24 mouse cellular contexts compared by ENCODE assay signal in genomic region chr10:97381586-97381985, GRCm38 (mm10).
A peak's percentile ranks its signal among the peaks of the same experiment; 100 is the strongest.
DNase-seq lines count a peak whose midpoint lies in the region; ATAC-seq and TF ChIP-seq lines count a peak whose summit lies in the region.
"Had no signal": no experiment of that assay in that cellular context is flagged by ENCODE, and none has a peak within 500 bp of the region (broad histone marks: within the 10 kb centered on the region; RNA-seq: fewer than 3 reads in every experiment).

No protein-coding gene starts in this region.

- no peak overlapping the region for H3K4me2 ChIP-seq in heart, embryonic 11.5 days
- H3K4me2 ChIP-seq: embryonic facial prominence, embryonic 12.5 days; hindbrain, embryonic 13.5 days; kidney, embryonic 15.5 days; lung, embryonic 14.5 days; midbrain, embryonic 11.5 days had no signal

- peak; percentile 42 to 67 for DNase-seq in heart, adult 18-20 months
- peak; percentile 14 for DNase-seq in lung, postnatal 25 days (ENCODE audit: low spot score)
- no peak for DNase-seq in lung, adult 2 months
- DNase-seq in heart, adult 9 months (ENCODE audit: low spot score in 2 of 2), result peak; percentile 63
- no peak for DNase-seq in adrenal gland, postnatal 25 days
- no peak for DNase-seq in adrenal gland, postnatal 14 days
- no peak for DNase-seq in kidney, adult 8-10 months
- DNase-seq: cerebellum, adult 2 months; cerebellum, postnatal 25 days; kidney, adult 11 months; kidney, postnatal 25 days; liver; right cerebral cortex, postnatal 25 days; spleen, adult 18-20 months; thymus, postnatal 25 days had no signal

- no peak overlapping the region for H3K4me3 ChIP-seq in heart, embryonic 11.5 days (ENCODE audit: low read depth, low read length)
- no peak overlapping the region for H3K4me3 ChIP-seq in lung, adult 2 months (replicated peaks; ENCODE audit: extremely low read depth, low read depth, low read length)
- H3K4me3 ChIP-seq: embryonic facial prominence, embryonic 12.5 days; hindbrain, embryonic 13.5 days; kidney, embryonic 15.5 days had no signal

- no peak overlapping the region for H3K27ac ChIP-seq in heart, embryonic 11.5 days (ENCODE audit: low read depth, low read length)
- H3K27ac ChIP-seq: embryonic facial prominence, embryonic 12.5 days; hindbrain, embryonic 13.5 days; kidney, embryonic 15.5 days; liver, embryonic 14.5 days had no signal

- H3K4me1 ChIP-seq in heart, embryonic 11.5 days (ENCODE audit: control insufficient read depth, insufficient read depth, low read length), result no peaks in the 10 kb centered on the region
- no peaks in the 10 kb centered on the region for H3K4me1 ChIP-seq in lung, adult 2 months (ENCODE audit: control insufficient read depth, insufficient read depth, low read length)
- H3K4me1 ChIP-seq: embryonic facial prominence, embryonic 12.5 days; hindbrain, embryonic 13.5 days; kidney, embryonic 15.5 days had no signal

- H3K9ac ChIP-seq in heart, embryonic 11.5 days (ENCODE audit: low read depth, low read length), result no peak overlapping the region
- H3K9ac ChIP-seq: embryonic facial prominence, embryonic 12.5 days; hindbrain, embryonic 13.5 days; kidney, embryonic 15.5 days; liver, embryonic 14.5 days; lung, embryonic 14.5 days had no signal

- H3K9me3 ChIP-seq in heart, embryonic 11.5 days (replicated peaks; ENCODE audit: control insufficient read depth, low read length), result no peaks in the 10 kb centered on the region
- H3K9me3 ChIP-seq: embryonic facial prominence, embryonic 12.5 days; hindbrain, embryonic 13.5 days; kidney, embryonic 15.5 days had no signal

- no peaks in the 10 kb centered on the region for H3K27me3 ChIP-seq in heart, embryonic 11.5 days (ENCODE audit: control insufficient read depth, insufficient read depth, low read length)
- H3K27me3 ChIP-seq: embryonic facial prominence, embryonic 12.5 days; hindbrain, embryonic 13.5 days; kidney, embryonic 15.5 days had no signal

- no peak for TF ChIP-seq POLR2A in lung, adult 2 months (IDR thresholded peaks at IDR 0.05; ENCODE audit: borderline replicate concordance, extremely low read depth, low read depth, low read length)

- no peaks in the 10 kb centered on the region for H3K36me3 ChIP-seq in heart, embryonic 11.5 days (ENCODE audit: control insufficient read depth, insufficient read depth, low read length)
- H3K36me3 ChIP-seq: embryonic facial prominence, embryonic 12.5 days; hindbrain, embryonic 13.5 days; kidney, embryonic 15.5 days had no signal

- ATAC-seq in heart, embryonic 11.5 days (replicated peaks; ENCODE audit: insufficient number of reproducible peaks, low FRiP score, low TSS enrichment), result no peak
- ATAC-seq: forebrain, embryonic 14.5 days; midbrain, embryonic 16.5 days had no signal

- TF ChIP-seq CTCF in lung, adult 2 months (IDR thresholded peaks at IDR 0.05; ENCODE audit: insufficient read depth, low read length), result no peak

Comparison
In these comparisons a context has a peak if more than half of its experiments do, and no peak if none do; other contexts are left out.
1. DNase-seq: peak in heart, adult 18-20 months (2 of 2), lung, postnatal 25 days (single experiment) and heart, adult 9 months (2 of 2); none in lung, adult 2 months (single experiment), adrenal gland, postnatal 25 days (single experiment), adrenal gland, postnatal 14 days (single experiment) and kidney, adult 8-10 months (0 of 2).